Mouse (Mus musculus) liver, postnatal 0 days (tissue): ENCODE measurements around the gene Plscr1.

Experiments
- CTCF ChIP-seq: sonication (generic); IDR thresholded peaks from 2 replicates; pipeline ENCODE4 v1.5.1; 2016; ENCODE audit warnings: antibody characterized with exemption, low read depth
- EP300 ChIP-seq: IDR thresholded peaks from 2 replicates; pipeline ENCODE4 v1.6.1; 2016; ENCODE audit warnings: antibody characterized with exemption, low read depth, mild to moderate bottlenecking

DNA sequence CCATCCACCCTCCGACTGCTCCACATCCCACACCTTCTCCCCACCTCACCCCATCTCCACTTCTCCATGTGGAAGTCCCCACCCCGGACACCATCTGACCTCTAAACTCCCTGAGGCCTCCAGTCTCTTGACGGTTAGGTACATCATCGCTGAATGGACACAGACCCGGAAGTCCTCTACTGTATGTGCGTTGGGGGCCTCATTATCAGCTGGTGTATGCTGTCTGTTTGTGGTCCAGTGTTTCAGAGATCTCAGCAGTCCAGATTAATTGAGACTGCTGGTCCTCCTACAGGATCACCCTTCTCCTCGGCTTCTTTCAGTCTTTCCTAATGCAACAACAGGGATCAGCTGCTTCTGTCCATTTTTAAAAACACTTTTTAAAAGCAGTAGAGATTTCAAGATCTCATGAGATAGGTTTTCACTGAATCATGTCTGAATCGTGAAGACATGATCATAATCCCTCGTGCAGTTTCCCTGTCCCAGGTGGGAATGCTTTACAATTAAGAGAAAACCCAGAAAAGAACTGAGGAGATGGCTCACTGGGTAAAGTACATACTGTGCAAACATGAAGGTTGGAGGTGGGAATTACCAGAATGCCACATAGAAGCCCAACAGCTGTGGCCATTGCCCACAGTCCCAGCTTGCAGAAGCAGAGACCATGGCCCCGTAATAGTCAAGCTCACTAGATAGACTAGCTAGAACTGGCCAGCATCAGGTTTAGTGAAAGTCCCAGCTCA, 4.2 kb downstream of the Plscr1 start:
- TF ChIP-seq CTCF (no peak), EP300 (no peak; the same call in 1 of the 2 replicates)
